Mouse (Mus musculus) small intestine, adult 2 months (tissue): ENCODE data around the gene Map2k6.

Experiments used
- CTCF ChIP-seq: fragments of 200-500 bp; IDR thresholded peaks from 2 replicates; pipeline ENCODE4 v1.5.1; 2012; ENCODE audit warnings: low read depth, mild to moderate bottlenecking, control low read depth, inconsistent platforms, low read length, moderate library complexity, mixed read lengths; ENCODE audit not compliant: insufficient replicate concordance, insufficient read length; ENCODE audit errors: extremely low read depth
- POLR2A ChIP-seq: fragments of 200-500 bp; IDR thresholded peaks from 2 replicates; pipeline ENCODE4 v1.6.1; 2012; ENCODE audit warnings: low read depth, mild to moderate bottlenecking, control low read depth, inconsistent platforms, low read length, moderate library complexity

DNA sequence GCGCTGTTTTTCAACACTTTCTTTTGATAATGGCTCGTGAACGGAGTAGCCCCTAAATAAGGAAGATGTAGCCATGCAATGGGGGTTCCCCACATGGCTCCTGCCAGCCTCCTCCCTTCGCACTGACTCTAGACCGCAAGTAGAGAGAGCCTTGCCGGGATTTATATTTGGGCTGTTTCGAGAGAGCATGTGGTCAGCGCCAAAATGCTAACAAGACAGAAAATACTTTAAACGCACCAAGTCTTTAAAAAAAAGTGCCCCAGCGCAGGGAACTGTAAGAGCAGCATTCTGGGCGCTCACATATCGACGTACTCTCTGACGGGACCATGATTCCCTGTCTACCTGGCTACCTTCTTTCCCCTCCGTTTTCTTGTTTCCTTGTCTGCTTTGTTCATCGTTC lies 74.6 kb downstream of the Map2k6 start:
- TF ChIP-seq CTCF (no peak), POLR2A (no peak)
